Mouse (Mus musculus) c-Kit-positive CD71-positive TER-119-positive erythroid progenitor cells, embryonic 14.5 days (primary cell): ENCODE results near the gene Plod2.

ENCODE experiments used
- DNase-seq: peaks from one replicate; pipeline ENCODE4 v3.0.0-alpha.2; 2013; ENCODE audit warnings: low spot score

Gene Plod2

GRCm38 (mm10) chr9:92601551-92601950 is 59.5 kb downstream of the Plod2 start:
- no peak for DNase-seq

GRCm38 (mm10) chr9:92603541-92603940 is 61.5 kb downstream of the Plod2 start:
- DNase-seq, result no peak

GRCm38 (mm10) chr9:92610628-92611267 is 68.7 kb downstream of the Plod2 start:
- peak; percentile 7 for DNase-seq

- no peak for DNase-seq
Observed at GRCm38 (mm10) chr9:92612641-92613040, 70.6 kb downstream of the Plod2 start.

- DNase-seq, result no peak
Observed at GRCm38 (mm10) chr9:92613206-92613605, 71.2 kb downstream of the Plod2 start.

- no peak for DNase-seq
Observed at GRCm38 (mm10) chr9:92616418-92616817, 74.4 kb downstream of the Plod2 start.

GRCm38 (mm10) chr9:92617376-92617775 is 75.4 kb downstream of the Plod2 start:
- no peak for DNase-seq

GRCm38 (mm10) chr9:92620088-92620487 is 78.1 kb downstream of the Plod2 start:
- no peak for DNase-seq

- no peak for DNase-seq
Observed at GRCm38 (mm10) chr9:92621246-92621645, 79.2 kb downstream of the Plod2 start.

GRCm38 (mm10) chr9:92621878-92622282 is 79.9 kb downstream of the Plod2 start:
- no peak for DNase-seq

GRCm38 (mm10) chr9:92634792-92635191 is 92.8 kb downstream of the Plod2 start:
- DNase-seq, result peak; percentile 1

- no peak for DNase-seq
Observed at GRCm38 (mm10) chr9:92639200-92639897, 97.3 kb downstream of the Plod2 start.

GRCm38 (mm10) chr9:92641717-92642116 is 99.7 kb downstream of the Plod2 start:
- DNase-seq, result no peak
